Mouse (Mus musculus) thymus, postnatal 10 days (tissue): ENCODE measurements at regions not wholly inside any gene's neighbourhood (a gene's known extent, or its start where the extent isn't known, plus 50 kb on each side); places are given as distances from the start of the nearest gene placed in this dataset.
"Not testable (repeated sequence)": the region's sequence is repeated elsewhere in the genome, so short reads cannot be mapped to it uniquely, and the experiment has no call there.

Experiments used
- DNase-seq, 2 experiments: peaks; one replicate each; pipeline ENCODE4 v3.0.0; 2021; ENCODE audit warnings: low spot score in 2 of 2

DNA sequence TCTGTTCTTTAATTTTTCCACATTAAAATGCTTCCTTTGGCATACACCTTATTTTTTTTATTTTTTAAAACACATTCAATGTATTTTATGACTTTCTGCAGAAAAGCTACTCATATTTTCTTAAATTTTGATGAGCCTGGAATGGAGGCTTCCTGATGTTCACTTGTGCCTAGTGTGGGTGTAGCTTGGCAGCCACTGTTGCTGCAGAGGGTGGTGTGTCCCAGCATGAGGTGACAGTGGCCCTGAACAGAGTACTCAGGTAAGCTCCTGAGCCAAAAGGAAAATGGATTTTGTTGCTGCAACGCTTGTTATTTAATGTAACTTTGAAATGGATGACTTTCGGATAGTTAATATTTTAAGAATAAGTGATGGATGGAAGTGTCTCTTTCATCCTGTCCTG, 170.6 kb downstream of the Eipr1 start:
- DNase-seq = no peak

DNA sequence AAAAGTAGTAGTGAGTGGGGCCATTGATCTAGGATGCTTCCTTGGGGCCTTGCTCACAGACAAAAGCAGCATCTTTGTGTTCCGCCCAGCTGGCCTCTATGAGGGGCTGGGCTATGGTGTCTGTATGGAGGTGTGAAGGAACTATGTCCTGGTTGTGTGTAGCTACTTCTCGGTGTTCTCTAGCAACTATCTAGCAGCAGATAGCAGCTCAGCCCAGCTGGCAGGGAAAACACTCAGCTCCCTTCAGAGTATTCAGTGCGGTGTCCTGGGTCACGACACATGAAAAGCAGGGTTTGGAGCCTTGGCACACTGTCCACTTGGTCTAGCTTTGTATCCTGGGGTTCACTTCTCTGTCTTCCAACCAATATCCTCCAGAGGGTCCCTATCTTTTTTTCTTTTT, 173.6 kb downstream of the Eipr1 start:
- no peak for DNase-seq

DNA sequence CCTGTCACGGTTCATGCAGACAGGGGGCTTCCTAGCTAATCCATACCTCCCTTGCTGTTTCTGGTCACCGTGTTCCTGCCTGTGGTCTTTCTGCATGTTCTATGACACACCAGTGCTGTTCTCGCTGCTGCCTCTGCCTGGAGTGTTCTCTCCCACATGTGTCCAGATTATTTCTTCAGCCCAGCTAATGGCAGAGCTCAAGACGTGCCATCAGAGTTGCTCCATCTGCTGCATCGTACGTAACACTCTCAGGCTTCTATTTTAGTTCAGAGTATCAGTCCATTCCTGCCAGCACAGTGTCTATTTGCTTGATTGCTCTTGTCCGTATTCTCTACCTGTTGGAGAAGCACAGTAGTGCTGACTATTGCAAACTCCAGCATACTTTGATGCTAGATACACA, 188.3 kb downstream of the Eipr1 start:
- no peak for DNase-seq

DNA sequence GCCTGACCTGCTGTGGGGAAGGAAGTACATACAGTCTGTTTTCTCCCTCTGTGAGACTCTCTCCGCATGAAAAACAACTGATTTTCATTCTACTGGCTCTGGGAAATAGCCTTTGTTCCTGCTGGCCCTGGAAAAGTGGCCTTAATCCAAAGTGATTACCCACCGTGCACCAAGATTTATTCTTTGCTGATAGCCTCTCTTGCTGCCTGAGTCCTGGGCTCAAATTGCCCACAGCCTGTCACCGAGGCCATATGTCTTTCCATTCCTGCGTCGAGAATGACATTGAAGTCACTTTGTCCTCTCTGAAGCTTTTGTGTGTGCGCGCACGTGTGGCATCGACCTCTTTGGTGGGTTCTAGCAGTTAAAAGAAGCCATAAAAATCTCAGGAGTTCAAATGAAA, 197.3 kb downstream of the Eipr1 start:
- no peak for DNase-seq

DNA sequence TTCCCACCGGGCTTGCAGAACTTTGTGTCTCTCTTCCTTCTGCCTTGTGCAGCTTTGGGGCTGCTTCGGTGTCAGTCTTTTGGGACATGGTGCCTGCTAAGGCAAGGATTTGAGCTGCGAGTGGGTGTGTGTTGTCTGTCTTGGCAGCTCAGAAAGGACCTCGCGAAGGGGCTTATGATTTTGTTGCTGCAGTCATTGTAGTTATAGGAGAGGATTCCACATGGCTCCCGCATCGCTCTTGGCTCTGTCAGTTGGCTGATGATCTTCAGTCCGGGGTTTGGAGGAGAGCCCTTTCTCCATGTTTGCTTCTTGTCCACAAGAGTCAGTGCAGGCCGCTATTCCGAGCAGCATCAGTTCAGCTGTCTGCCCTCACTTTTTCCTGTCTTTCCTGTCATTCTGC, 197.7 kb downstream of the Eipr1 start:
- no peak for DNase-seq

DNA sequence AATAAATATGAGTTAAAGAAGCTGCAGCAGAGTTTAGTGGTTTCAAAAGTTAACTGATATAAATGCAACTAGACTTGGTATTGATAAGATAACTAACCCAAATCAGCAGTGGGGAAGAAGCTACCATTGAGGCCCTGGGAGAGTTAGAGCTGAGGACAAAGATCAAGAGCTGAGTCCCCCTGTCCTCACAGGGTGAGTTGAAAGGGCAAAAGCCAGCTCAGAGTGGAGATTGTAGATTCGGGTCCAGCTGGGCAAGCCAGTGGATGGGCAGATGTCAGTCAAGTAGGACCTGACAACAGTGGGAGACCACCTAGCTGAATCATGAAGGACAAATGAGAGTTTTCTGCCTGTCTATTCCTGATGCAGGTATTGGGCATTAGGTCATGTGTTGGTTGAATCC, 205.6 kb downstream of the Eipr1 start:
- DNase-seq = no peak

DNA sequence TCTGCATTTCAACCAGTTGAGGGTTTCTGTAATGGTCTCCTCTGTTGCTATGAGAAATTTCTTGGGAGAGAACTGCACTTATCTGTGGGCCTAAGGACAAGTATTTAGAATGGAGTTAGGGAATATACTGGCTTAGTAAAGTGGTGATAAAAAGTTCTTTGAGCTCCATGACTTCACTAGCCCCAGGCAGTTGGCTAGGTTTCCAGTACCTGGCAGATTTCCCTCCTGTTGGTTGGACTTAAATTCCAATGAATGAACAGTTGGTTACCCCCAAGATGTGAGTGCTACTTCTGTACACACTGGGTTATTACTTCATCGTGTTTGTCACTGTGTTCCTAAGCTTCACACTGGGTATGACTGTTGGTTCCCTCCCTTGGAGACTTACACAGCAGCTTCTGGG, 207.1 kb downstream of the Eipr1 start:
- no peak for DNase-seq

DNA sequence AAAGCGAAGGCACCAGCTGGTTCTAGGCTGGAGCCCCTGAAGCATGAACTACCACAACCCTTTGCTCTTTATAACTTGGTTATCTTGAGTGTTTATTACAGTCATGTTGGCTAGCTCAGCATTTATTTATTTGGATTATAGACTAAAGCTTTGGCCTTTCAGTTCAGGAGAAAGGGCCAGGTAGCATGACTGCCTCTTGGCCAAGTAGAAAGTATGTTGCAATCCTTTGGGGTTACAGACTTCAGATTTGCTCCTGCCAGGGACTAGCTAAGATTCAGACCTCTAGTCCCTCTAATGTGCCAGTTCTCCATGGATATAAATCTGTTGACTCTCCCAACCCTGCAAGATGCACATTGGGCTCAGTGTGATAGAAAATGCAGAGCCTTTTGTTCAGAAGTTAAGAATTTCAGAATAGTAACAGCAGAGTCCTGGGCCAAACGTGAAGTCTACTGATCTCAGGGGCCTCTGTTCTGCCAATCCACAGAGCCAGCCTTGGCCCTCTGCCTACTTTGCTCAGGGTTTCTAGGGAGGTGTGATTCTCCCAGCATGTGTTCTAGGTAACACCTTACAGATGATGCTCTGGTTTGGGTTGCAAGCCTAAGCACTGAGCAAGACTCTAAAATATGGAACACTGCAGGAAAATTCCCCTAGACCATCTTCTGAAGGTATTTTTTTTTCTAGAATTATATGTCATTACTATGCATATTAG, 218.2 kb downstream of the Eipr1 start:
- no peak for DNase-seq

DNA sequence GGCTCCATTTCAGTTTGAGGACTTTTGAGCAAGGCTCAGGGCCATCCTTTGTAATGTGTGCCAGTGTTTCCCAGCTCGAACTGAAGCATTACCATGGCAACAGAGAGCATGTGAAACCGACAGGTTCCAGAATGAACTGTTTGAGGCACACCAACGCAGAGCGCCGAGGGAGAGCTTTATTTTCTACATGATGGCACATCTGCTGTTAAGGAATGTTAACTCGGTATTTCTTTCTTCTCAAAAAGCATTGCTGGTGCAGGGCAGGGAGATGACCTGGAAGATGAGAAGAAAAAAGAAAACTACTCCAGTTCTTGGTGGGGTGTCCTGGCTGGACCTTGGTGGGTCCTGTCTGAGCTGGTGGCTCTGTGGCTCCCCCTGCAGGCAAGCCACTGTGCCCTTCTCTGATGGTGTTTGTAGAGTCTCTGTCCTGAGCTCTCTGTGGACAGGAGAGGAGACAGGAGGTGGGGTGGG, 223.0 kb downstream of the Eipr1 start:
- DNase-seq = no peak

DNA sequence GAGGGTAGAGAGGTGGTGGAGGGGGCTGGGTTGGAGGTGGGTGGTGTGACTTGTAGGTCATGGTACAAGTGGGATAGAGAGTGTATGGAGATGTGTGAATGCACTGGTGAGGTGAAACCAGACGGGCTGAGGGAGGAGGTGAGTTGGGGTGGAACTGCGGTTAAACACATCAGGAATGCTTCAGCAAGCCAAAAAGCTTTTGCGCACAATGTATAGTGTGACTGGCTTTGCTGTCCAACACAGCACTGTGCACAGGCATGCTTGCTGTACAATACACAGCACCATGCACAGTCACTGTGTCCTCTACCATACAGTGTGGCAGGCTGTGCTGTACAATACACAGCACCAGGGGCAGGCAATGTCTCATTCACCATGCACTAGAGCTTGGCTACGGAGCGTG, 223.6 kb downstream of the Eipr1 start:
- no peak for DNase-seq

DNA sequence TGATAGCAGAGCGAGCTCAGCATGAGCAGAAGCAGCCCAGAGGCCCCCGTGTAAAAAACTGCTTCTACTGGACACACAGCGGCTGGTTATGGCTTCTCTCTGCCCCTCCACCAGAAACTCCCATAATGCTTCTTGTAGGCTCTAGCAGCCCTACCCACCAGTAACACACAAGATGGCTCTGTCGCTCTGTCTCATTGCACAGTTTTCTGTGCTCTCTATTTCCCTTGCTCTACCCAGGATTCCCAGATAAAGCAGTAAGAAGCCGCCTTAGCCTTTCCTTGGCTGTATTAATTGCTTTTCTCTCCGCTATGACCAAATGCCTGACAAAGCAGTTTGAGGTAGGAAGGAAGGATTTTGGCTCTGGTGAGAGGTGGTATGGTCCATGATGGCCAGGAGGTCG, 228.1 kb downstream of the Eipr1 start:
- DNase-seq = no peak

DNA sequence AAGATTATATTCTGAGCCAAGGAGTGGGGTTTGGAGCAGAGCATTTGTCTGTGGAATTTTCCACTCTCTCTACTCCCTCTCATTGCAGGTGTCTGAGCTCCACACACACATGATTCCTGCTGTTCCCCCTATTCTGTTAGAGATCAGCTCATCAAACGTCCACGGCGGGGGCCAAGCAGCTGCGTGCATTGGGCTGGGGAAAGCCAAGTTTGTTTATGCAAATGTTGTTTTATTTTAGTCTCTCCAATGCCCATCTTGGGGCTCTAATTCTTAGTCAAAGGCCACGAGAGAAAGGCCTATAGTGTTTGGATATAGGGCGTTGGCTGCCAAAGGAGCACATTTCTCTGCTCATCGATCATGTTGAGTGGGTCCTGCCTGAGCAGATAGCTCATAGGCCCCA, 234.6 kb downstream of the Eipr1 start:
- DNase-seq = no peak

DNA sequence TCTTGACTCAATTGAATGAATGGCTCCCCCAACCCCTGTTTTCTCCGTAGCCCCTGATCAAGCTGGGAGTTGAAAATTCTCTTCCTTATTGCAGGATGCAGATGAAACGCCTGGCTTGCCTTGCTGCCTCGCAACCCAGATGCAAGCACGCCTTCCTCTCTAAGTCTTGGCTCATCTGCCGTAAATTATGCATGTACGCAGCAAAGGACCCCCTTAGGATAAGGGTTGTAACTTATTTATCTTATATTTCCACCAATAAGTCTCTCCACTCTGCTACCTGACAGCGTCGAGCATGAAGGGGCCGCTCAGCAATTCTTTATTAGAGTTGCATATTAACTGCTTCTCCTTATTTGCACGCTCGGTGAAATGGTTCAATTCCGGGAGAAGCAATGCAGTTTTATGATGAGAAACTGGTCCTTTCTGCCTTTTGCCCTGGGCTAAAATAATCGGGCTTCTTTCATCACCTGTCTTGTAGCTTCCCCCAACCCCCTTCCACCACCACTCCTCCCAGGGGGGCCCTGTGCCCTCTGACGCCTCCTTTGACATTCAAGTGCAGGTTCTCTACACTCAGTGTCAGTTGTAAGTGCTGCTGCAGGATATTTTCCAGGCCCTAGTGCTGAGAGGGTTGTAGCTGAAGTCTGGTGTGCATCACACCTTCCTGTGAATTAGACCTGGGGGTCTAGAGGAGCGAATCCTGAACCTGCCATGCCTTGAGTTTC, 246.0 kb downstream of the Eipr1 start:
- no peak for DNase-seq

DNA sequence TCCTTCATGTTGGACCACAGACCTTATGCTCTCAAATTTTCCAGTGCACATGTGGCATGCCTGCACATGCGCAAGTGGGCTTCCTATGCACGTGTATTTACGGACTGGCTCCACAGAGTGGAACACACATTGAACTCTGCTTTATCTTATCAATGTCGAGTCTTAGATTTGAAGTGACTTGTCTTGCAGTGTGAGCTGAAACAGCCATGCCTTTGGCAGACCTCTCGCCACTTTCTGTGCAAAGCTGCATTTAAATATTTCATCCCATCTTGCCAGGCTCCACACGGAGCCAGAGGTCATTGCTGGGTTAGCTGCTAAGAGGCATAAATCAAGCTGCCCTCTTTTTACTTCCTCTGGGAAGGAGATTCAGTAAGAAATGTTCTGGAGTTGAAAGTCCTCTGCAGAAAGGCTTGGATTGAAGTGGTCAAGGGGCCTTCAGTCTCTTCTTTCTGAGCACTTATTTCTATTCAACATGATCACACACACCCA, 248.4 kb downstream of the Eipr1 start:
- no peak for DNase-seq

DNA sequence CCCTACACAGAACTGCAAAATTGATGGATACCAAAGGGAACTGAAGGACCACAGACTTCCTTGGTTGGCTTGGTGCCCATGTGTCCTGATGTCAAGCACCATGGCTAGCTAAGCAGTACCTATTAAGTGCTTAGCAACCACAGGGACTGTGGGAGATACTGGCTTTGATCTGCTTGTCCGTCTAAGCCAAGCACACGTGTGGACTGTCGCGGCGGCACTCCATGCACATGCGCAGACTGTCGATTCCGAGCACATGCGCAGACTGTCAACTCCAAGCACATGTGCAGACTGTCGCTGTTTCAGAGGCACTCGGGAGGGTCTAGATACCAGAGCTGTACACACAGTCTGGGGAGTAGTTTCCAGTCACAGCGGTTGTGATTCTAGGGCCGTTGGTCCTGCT, 252.9 kb downstream of the Eipr1 start:
- DNase-seq = no peak

DNA sequence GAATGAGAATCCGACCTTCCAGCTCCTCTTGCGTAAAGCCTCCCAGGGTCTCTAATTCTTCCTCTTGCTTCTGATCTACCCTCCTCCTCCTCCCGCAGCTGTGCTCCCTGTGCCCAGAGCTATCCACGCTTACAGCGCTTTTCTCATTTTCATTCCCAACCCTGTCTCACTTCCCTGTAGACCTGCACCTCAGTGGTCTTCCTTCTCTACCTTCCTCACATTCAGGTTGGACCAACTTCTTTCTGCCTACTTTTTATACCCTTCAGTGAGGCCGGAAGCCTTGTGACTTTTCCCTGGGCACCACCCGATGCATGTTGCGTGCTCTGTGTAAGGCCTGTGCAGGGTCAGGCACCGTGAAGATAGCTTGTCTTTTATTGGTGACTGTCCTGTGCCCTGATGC, 263.0 kb downstream of the Eipr1 start:
- DNase-seq = no peak

DNA sequence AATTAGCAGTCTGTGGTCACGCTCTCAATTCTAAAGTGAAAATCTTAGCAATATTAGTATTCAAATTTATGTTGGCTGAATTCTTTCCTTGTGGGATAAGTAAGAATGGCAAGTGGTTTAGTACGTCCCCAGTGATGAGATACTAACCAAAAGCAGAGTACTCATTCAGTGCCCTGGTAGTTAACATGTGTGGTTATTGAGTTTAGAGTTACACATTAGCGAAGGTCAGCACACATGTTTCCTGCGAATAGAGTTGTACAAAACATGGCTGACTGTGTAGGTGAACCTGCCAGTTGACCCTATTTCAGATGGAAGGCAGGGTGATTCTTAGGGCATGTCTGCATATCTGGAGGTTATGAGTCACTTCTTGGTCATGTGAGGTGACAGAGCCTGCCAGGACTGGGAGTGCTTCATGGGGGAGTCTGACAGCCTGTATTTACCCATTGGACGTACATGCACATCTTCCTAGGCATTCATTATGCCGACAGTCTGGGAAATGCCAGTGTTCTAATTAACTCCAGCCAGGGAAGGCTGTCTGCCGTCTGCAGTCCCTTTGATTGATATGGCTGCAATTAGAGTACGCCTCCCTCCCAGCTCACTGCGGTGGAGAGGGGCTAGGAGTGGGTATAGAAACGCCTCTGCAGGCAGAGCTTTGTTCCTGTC, 263.7 kb downstream of the Eipr1 start:
- no peak for DNase-seq

DNA sequence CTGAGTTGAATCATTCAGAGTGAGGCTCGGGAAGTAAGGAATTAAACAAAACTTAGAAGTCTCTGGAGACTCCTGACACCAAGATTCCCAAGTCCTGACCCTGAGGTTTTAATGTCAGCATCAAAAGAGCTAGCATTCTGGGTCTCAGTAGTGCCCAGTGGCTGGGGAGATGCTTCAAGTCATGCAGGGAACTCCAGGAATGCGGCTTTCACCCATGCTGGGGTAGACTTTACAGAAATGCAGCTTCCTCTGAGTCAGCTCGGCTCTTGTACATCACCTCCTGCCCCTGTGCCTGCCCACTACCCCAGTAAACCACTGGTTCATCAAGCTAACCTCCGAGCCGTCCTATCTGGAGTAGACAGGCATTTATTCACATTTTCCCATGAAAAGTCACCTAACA, 269.5 kb downstream of the Eipr1 start:
- DNase-seq = no peak

DNA sequence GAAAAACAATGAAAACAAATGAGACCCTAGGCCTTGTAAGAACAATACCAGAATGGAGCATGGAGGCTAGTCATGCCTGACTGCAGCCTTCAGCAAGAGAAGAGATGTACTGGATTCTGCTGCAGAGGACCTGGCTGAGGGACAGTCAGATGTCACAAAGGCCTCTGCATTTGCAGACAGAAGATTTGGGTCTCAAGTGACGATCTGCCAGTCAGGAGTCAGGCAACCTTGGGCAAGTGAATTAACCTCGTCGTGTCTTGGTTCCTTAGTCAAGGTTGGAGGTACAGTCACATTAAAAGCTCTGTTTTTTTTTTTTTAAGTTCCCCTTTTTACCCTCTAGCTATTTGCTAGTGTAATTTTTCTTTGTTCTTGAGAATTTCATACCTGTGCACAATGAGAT, 276.6 kb downstream of the Eipr1 start:
- DNase-seq = no peak

DNA sequence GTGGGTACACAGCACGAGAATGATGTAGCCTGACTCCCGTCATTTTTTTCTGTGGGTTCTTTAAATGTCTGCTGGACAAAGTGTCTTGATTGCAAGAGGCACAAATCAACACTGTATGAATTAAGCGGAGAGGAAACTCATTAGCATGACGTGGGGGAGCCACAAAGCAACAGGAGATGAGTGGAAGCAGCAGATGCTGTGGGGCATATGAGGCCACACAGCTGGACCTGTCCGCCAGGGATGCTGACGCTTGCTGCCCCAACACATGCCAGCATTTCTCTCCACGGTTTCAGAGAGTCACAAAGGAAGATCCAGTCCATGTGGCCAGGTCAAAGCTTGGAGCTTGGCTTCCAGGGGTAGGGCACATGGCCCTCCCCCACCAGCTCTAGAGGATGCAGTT, 277.9 kb downstream of the Eipr1 start:
- DNase-seq = no peak

DNA sequence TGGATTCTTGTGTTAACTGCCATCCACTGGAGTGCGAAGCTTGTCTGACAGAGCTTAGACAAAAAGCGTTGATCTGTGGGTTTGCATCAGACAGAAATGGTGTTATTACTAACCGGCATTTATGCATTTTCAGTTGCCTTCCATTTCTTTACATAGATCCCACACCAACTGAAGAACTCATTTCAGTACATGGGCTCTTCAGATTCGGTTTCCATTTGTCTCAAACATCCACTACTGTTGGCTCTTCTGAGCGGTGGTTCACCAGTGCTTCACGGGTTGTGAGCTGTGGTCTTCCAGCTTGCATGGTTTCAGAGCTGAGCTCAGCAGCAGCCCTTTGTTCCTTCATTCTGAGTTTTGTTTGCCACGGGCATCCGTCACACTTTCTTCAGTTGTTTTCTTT, 294.4 kb downstream of the Eipr1 start:
- DNase-seq = no peak

DNA sequence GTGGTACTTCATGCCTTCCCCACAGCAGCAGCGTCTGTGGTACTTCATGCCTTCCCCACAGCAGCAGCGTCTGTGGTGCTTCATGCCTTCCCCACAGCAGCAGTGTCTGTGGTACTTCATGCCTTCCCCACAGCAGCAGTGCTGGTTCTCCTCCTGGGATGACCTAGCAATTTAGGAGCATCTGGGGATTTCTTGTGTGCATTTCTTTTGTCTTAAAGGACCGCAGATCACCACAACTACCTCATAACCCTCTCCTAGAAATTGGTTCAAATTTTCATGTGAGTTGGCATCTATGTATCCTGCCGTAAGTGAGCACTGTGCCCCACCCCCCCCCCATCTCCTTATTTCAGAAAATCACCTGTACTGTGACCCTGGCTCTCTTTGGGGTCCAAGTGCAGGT, 297.0 kb downstream of the Eipr1 start:
- DNase-seq = not testable (repeated sequence)

DNA sequence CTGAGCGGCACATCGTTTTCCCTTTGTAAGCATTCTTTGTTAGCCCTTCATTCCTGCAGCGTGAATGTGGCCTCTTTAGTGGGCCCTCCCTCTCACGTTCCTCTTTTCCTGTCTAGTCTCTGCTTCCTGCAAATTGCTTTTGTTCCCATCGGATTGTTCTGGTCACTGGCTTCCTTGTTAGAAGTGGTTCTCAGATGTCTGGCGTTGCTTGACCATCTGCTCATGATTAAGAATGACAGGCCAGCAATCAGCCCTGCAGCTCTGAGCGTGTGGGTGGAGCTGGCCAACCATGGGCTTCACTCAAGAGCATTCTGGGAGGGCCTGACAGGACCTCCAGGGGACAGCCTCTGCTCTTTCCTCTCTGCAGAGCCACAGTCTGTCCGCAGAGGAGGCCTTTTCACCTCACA, 297.5 kb downstream of the Eipr1 start:
- DNase-seq = no peak
